Mouse (Mus musculus): Measurements from ENCODE around the gene Rnf167. TPM values are rescaled to one million over a fixed set of nuclear protein-coding genes. Genes with fewer than 3 reads are reported as not detected.

Gene Rnf167
- total RNA-seq, 2 experiments from 2014 or later: 50.2 to 50.4 TPM

GRCm38 (mm10) chr11:70669582-70670345 is 22.7 kb downstream of the Rnf167 start:
- intact Hi-C loops (cut with DNase I): loop anchor here (1.0 to 2.0 kb wide), 2 partner anchors 17 to 31 kb away; partner anchors contain the start of genes Inca1 and Kif1c
- peak; percentile 83 to 85 for DNase-seq

GRCm38 (mm10) chr11:70670483-70670882 is 23.4 kb downstream of the Rnf167 start:
- DNase-seq: no peak
- intact Hi-C loops (cut with DNase I): loop anchor here (2.0 kb wide), 1 partner anchor 16 kb away; no protein-coding TSS in a partner anchor

- intact Hi-C loops (cut with DNase I): loop anchor here (2.0 kb wide), 1 partner anchor 15 kb away; no protein-coding TSS in a partner anchor
- no peak for DNase-seq
Observed at GRCm38 (mm10) chr11:70671333-70672047, 24.5 kb downstream of the Rnf167 start.

GRCm38 (mm10) chr11:70674014-70674413 is 27.0 kb downstream of the Rnf167 start:
- no peak for DNase-seq
- intact Hi-C loops (cut with DNase I): no loop called here

- DNase-seq: no peak
- intact Hi-C loops (cut with DNase I): no loop called here
Observed at GRCm38 (mm10) chr11:70674501-70674900, 27.5 kb downstream of the Rnf167 start.

GRCm38 (mm10) chr11:70678092-70678491 is 31.1 kb downstream of the Rnf167 start:
- no peak for DNase-seq
- intact Hi-C loops (cut with DNase I): no loop called here

- intact Hi-C loops (cut with DNase I): no loop called here
Observed at GRCm38 (mm10) chr11:70678576-70678975, 31.5 kb downstream of the Rnf167 start.

GRCm38 (mm10) chr11:70679361-70679760 is 32.3 kb downstream of the Rnf167 start:
- intact Hi-C loops (cut with DNase I): no loop called here
- no peak for DNase-seq

More at GRCm38 (mm10) chr11:70678576-70678975, 31.5 kb downstream of the Rnf167 start:
- DNase-seq: no peak

- intact Hi-C loops (cut with DNase I): no loop called here
- no peak for DNase-seq
Observed at GRCm38 (mm10) chr11:70679894-70680293, 32.9 kb downstream of the Rnf167 start.

GRCm38 (mm10) chr11:70681170-70681569 is 34.1 kb downstream of the Rnf167 start:
- DNase-seq: no peak
- intact Hi-C loops (cut with DNase I): no loop called here

GRCm38 (mm10) chr11:70681897-70682581 is 35.0 kb downstream of the Rnf167 start:
- intact Hi-C loops (cut with DNase I): loop anchor here (2.0 kb wide), 1 partner anchor 73 kb away; no protein-coding TSS in a partner anchor
- peak; percentile 38 to 72 for DNase-seq

GRCm38 (mm10) chr11:70683640-70684039 is 36.6 kb downstream of the Rnf167 start:
- intact Hi-C loops (cut with DNase I): loop anchor here (2.0 kb wide), 1 partner anchor 71 kb away; no protein-coding TSS in a partner anchor
- DNase-seq: no peak

- DNase-seq: peak in 1 of 2 experiments; percentile 51
Observed at GRCm38 (mm10) chr11:70686901-70687566, 40.0 kb downstream of the Rnf167 start.

GRCm38 (mm10) chr11:70687601-70688199 is 40.7 kb downstream of the Rnf167 start, which contains the start of gene Camta2:
Gene Camta2, minus strand, starts transcription at chr11:70688105.
- intact Hi-C loops (cut with DNase I): loop anchor here (2.0 kb wide), 1 partner anchor 17 kb away; no protein-coding TSS in a partner anchor
- DNase-seq: peak; percentile 94

More at GRCm38 (mm10) chr11:70686901-70687566, 40.0 kb downstream of the Rnf167 start:
- intact Hi-C loops (cut with DNase I): loop anchor here (2.0 kb wide), 1 partner anchor 16 kb away; no protein-coding TSS in a partner anchor

- peak in 1 of 2 experiments; percentile 29 for DNase-seq
Observed at GRCm38 (mm10) chr11:70688372-70688771, 41.3 kb downstream of the Rnf167 start.

GRCm38 (mm10) chr11:70689578-70689977 is 42.5 kb downstream of the Rnf167 start:
- intact Hi-C loops (cut with DNase I): no loop called here
- no peak for DNase-seq

More at GRCm38 (mm10) chr11:70688372-70688771, 41.3 kb downstream of the Rnf167 start:
- intact Hi-C loops (cut with DNase I): no loop called here

- no peak for DNase-seq
- intact Hi-C loops (cut with DNase I): no loop called here
Observed at GRCm38 (mm10) chr11:70693504-70693903, 46.5 kb downstream of the Rnf167 start.

GRCm38 (mm10) chr11:70697376-70697775 is 50.3 kb downstream of the Rnf167 start:
- intact Hi-C loops (cut with DNase I): no loop called here
- DNase-seq: no peak

GRCm38 (mm10) chr11:70699051-70699450 is 52.0 kb downstream of the Rnf167 start:
- no peak for DNase-seq
- intact Hi-C loops (cut with DNase I): no loop called here
